Mouse (Mus musculus) olfactory bulb, adult 2 months (tissue): ENCODE data around the gene Cldn1.

Experiments used
- CTCF ChIP-seq: fragments of 200-500 bp; IDR thresholded peaks from 2 replicates; pipeline ENCODE4 v1.5.1; 2012; ENCODE audit warnings: low read depth, mild to moderate bottlenecking, low read length, moderate library complexity; ENCODE audit not compliant: insufficient read depth
- POLR2A ChIP-seq: fragments of 200-500 bp; IDR thresholded peaks from 2 replicates; pipeline ENCODE4 v1.6.1; 2012; ENCODE audit warnings: mild to moderate bottlenecking, low read depth, low read length, moderate library complexity; ENCODE audit not compliant: insufficient read depth

- TF ChIP-seq CTCF (no peak), POLR2A (no peak)
These were observed 13.5 kb downstream of the Cldn1 start for GRCm38 (mm10) chr16:26357863-26358780.
